Mouse (Mus musculus): ENCODE measurements around the gene Zfp414.

Gene Zfp414

DNA sequence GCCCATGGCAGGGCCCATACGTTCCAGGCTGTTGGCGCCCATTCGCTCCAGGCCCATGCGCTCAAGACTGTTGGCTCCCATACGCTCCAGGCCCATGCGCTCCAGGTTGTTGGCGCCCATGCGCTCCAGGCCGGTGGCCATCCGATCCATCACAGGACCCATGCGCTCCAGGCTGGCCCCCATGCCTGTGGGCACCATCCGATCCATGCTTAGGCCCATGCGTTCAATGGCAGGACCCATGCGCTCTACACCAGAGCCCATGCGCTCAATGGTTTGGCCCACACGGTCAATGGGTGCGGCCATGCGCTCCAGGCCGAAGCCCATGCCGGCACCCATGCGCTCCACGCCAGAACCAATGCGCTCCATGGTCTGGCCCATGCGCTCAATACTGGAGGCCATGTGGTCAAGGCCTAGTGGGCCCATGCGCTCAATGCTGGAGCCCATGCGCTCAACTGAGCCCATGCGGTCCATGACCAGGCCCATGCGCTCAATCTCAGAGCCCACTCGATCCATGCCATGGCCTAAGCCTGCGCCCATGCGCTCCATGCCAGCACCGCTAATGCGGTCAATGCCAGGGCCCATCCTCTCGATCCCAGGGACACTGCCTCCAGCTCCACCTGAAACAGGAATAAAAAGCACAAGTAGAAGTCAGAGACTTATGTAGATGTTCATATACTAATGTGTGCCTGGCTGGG lies 21.0 kb downstream of the Zfp414 start:
- DNase-seq (ENCODE audit: low read depth, low spot score): no peak

DNA sequence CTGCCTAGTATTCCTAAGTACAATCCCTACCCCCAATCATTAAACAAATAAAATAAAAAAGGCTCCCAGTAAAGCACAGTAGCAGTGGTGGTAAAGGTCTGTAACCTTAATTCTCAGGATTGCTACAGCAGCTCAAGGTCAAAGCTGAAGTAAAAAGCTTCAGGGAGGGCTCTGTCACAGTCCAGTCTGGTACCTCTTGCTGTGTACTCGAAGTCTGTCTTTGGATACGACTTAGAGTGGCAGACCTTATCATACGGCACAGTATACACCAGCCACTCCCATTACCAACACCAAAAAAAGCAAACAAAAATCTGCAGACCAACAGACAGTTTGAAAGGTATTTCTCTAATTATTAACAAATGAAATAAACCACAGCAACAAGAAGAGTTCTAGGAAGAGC lies 37.9 kb downstream of the Zfp414 start:
- DNase-seq (ENCODE audit: low read depth, low spot score): no peak

DNA sequence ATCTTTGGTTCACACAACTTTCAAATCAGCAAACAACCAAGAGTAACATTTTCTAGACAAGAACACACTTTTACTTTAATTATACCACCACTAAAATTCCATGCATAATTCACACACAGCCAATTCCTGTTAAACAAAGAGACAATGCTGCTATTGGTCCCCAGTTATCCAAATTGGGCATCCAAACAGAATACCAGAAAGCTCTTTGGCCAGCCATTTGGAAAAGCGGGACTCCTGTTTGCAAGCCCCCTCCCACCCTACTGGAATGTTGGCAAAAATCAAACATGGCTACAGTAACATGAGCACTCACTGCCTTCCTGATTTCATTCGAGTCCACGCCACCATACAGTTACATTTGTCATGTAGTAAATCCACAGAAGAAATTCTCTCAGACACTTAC lies 40.8 kb downstream of the Zfp414 start:
- DNase-seq (ENCODE audit: low read depth, low spot score): no peak

DNA sequence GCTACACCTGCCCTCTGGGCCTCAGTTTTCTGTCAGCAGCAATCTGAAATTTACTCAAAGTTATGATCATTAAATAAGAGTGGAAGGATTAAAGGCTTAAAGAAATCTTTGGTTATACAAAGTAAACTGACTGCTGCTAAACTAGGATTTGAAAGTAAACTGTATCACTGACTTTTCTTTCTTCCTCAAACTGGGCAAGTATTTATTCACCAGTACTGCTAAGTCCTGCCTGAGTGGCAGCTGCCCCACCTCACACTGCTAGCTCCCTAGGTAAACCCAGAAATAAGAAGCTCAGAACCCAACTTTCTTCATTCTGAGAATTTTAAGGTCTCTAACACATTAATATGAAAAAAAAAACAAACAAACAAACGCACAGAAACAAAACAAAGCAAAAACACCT lies 44.9 kb downstream of the Zfp414 start:
- no peak for DNase-seq (ENCODE audit: low read depth, low spot score)

DNA sequence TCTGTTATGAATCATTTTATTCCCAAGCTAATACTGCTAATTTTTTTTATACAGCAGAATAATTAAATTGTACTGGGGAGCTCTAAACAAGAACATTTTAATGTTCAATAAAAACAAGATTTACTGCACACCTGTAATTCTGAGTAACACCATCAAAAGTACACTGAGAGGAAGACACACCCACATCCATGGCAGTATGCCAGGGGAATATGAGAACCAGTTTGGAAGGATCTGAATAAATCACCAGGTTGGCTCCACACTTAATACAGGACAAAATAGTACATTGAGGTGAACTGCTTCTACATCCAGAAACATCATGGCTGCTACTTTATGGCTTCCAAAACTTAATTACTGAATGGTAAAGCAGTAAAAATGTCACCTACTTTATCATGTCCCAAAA lies 46.6 kb downstream of the Zfp414 start:
- DNase-seq (ENCODE audit: low read depth, low spot score): no peak

DNA sequence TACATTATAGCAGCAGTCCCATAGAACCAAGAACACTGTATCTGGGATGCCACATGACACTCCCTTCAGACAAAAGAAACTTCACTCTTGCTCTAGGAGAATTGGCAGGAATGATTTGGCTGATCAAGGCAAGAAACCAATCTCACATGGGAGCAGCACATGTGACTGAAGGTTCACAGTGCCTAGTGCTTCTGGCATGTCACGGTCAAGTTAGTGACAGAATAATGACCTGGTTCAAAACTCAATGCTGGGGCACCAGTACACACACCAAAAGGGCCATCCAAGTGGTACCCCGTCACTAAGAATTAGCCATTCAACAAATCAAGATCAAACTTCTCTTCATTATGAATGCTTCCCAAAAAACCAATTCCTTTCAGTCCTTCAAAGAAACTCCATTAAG lies 47.2 kb downstream of the Zfp414 start:
- DNase-seq (ENCODE audit: low read depth, low spot score): no peak

DNA sequence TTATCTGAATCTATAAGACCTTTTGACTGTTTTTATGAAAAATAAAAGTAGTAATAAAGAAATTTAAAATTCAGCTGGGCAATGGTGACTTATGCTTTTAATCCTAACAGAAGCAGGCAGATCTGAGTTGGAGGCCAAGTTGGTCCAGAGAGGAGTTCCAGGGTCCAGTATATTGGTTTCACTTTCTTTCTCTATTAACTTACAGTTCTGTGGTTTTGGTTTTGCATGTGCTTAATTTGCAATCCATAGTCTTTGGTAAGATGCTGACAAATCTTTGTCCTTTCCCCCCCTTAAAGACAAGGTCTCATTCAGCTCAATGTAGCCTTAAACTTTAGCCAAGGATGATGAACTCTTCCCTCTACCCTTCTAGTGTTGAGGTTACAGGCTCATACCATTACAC lies 49.9 kb downstream of the Zfp414 start:
- no peak for DNase-seq (ENCODE audit: low read depth, low spot score)
